Mouse (Mus musculus) liver, adult 2 months (tissue): ENCODE results near the gene U2surp. TPM values are rescaled to one million over a fixed set of nuclear protein-coding genes. Genes with fewer than 3 reads are reported as not detected.
"Not testable (repeated sequence)": the region's sequence is repeated elsewhere in the genome, so short reads cannot be mapped to it uniquely, and the experiment has no call there.

Source experiments
- DNase-seq: peaks from one replicate; pipeline ENCODE4 v3.0.0-alpha.2; 2011; ENCODE audit warnings: low read depth, low spot score; ENCODE audit errors: extremely low read depth
- H3K27ac ChIP-seq: fragments of 200-500 bp; replicated peaks from 2 replicates; pipeline ENCODE4 v1.5.1; 2012; ENCODE audit warnings: low read depth, mild to moderate bottlenecking, control low read depth, inconsistent platforms, low read length; ENCODE audit not compliant: insufficient read depth
- H3K27me3 ChIP-seq: fragments of 200-500 bp; 2 replicates; pipeline ENCODE4 v1.6.1; 2012; ENCODE audit warnings: mild to moderate bottlenecking, moderate library complexity, low read length, inconsistent platforms; ENCODE audit not compliant: control insufficient read depth, insufficient read depth
- H3K36me3 ChIP-seq: fragments of 200-500 bp; 2 replicates; pipeline ENCODE4 v1.6.1; 2012; ENCODE audit warnings: low read length, inconsistent platforms; ENCODE audit not compliant: control insufficient read depth, insufficient read depth
- H3K4me1 ChIP-seq: fragments of 200-500 bp; 2 replicates; pipeline ENCODE4 v1.6.1; 2011; ENCODE audit warnings: low read length; ENCODE audit not compliant: control insufficient read depth, insufficient read depth
- H3K4me3 ChIP-seq: fragments of 200-500 bp; 2 replicates; pipeline ENCODE4 v1.5.1; 2011; ENCODE audit warnings: low read depth, mild to moderate bottlenecking, control low read depth, low read length, moderate library complexity; ENCODE audit not compliant: insufficient read depth
- H3K79me2 ChIP-seq: fragments of 200-500 bp; 2 replicates; pipeline ENCODE4 v1.6.1; 2012; ENCODE audit warnings: inconsistent platforms, mild to moderate bottlenecking, low read length, moderate library complexity; ENCODE audit not compliant: control insufficient read depth, insufficient read depth
- H3K9ac ChIP-seq: fragments of 200-500 bp; 2 replicates; pipeline ENCODE4 v1.6.1; 2012; ENCODE audit warnings: low read depth, mild to moderate bottlenecking, control low read depth, inconsistent platforms, low read length
- CTCF ChIP-seq: fragments of 200-500 bp; IDR thresholded peaks from 2 replicates; pipeline ENCODE4 v1.5.1; 2011; ENCODE audit warnings: low read depth, low read length, control low read depth
- POLR2A ChIP-seq: fragments of 200-500 bp; IDR thresholded peaks from 2 replicates; pipeline ENCODE4 v1.6.1; 2011; ENCODE audit warnings: low read length, control low read depth; ENCODE audit not compliant: insufficient read depth; ENCODE audit errors: extremely low read depth
- WGBS: fragments of 180-500 bp; shearing (Covaris S2); methylation state at CpG from one replicate; pipeline ENCODE4 v1.1.7; 2018; 5-methylcytosine and 5-hydroxymethylcytosine counted together
- polyA plus RNA-seq: library from polyadenylated mRNA; depleted of rRNA; stranded (reverse); fragments of >200 nt; gene quantifications from 2 replicates; pipeline ENCODE4 v1.2.3, GENCODE M21; 2012
- total RNA-seq: library from RNA; depleted of rRNA; stranded (reverse); fragments of >200 nt; gene quantifications from 2 replicates; pipeline ENCODE4 v1.2.3, GENCODE M21; 2014

The U2surp gene
- total and polyA plus RNA-seq, 2 experiments = 1.7 to 21.8 TPM

- 79% methylated on average over 3 of the region's 3 CpGs for WGBS
- Histone ChIP-seq H3K9ac (no peak overlapping the region), H3K4me3 (no peak overlapping the region), H3K36me3 (peaks cover 31% of the 10 kb centered on the region), H3K4me1 (no peaks in the 10 kb centered on the region), H3K79me2 (no peaks in the 10 kb centered on the region; the same call in 1 of the 2 replicates), H3K27ac (no peak overlapping the region), H3K27me3 (no peaks in the 10 kb centered on the region)
- TF ChIP-seq POLR2A = no peak
- TF ChIP-seq CTCF = no peak
- DNase-seq = no peak
Measured at GRCm38 (mm10) chr9:95493393-95493792, 18.4 kb downstream of the U2surp start.

- WGBS = 42% methylated on average over 3 of the region's 3 CpGs
- TF ChIP-seq POLR2A (no peak), CTCF (no peak)
- Histone ChIP-seq H3K27ac (no peak overlapping the region), H3K9ac (no peak overlapping the region), H3K4me3 (no peak overlapping the region), H3K4me1 (no peaks in the 10 kb centered on the region), H3K27me3 (no peaks in the 10 kb centered on the region), H3K36me3 (peaks cover 37% of the 10 kb centered on the region), H3K79me2 (no peaks in the 10 kb centered on the region; the same call in 1 of the 2 replicates)
- DNase-seq = peak; percentile 42
Measured at GRCm38 (mm10) chr9:95490003-95490402, 21.8 kb downstream of the U2surp start.

GRCm38 (mm10) chr9:95488861-95489260 lies 22.9 kb downstream of the U2surp start:
- H3K4me3 ChIP-seq = no peak overlapping the region
- H3K27ac ChIP-seq = no peak overlapping the region
- H3K9ac ChIP-seq = no peak overlapping the region
- DNase-seq = no peak
- TF ChIP-seq CTCF (no peak), POLR2A (no peak)
- no peaks in the 10 kb centered on the region; the same call in 1 of the 2 replicates for H3K79me2 ChIP-seq
- no peaks in the 10 kb centered on the region for H3K27me3 ChIP-seq
- no peaks in the 10 kb centered on the region for H3K4me1 ChIP-seq
- peaks cover 43% of the 10 kb centered on the region for H3K36me3 ChIP-seq

- TF ChIP-seq POLR2A = no peak
- TF ChIP-seq CTCF = no peak
- Histone ChIP-seq H3K27ac (peak overlapping the region; percentile 69), H3K36me3 (peaks cover 37% of the 10 kb centered on the region), H3K27me3 (no peaks in the 10 kb centered on the region), H3K9ac (no peak overlapping the region), H3K79me2 (no peaks in the 10 kb centered on the region), H3K4me1 (peaks cover 13% of the 10 kb centered on the region), H3K4me3 (no peak overlapping the region)
- DNase-seq = peak; percentile 97
- WGBS = 24% methylated on average over 3 of the region's 3 CpGs
Measured at GRCm38 (mm10) chr9:95479981-95480380, 31.8 kb downstream of the U2surp start.

GRCm38 (mm10) chr9:95478443-95478842 lies 33.4 kb downstream of the U2surp start:
- Histone ChIP-seq H3K9ac (no peak overlapping the region), H3K36me3 (peaks cover 38% of the 10 kb centered on the region), H3K27me3 (no peaks in the 10 kb centered on the region), H3K4me3 (no peak overlapping the region), H3K27ac (no peak overlapping the region), H3K79me2 (no peaks in the 10 kb centered on the region), H3K4me1 (peaks cover 13% of the 10 kb centered on the region)
- DNase-seq = no peak
- 86% methylated on average over 5 of the region's 5 CpGs for WGBS
- TF ChIP-seq POLR2A (no peak), CTCF (no peak)

GRCm38 (mm10) chr9:95472926-95473325 lies 38.9 kb downstream of the U2surp start:
- H3K36me3 ChIP-seq = peaks cover 51% of the 10 kb centered on the region

GRCm38 (mm10) chr9:95469011-95469576 lies 42.7 kb downstream of the U2surp start:
- H3K36me3 ChIP-seq = peaks cover 57% of the 10 kb centered on the region
- H3K4me3 ChIP-seq, H3K9ac ChIP-seq, H3K4me1 ChIP-seq, H3K27me3 ChIP-seq, H3K27ac ChIP-seq, H3K79me2 ChIP-seq, DNase-seq: not testable (repeated sequence)
- 97% methylated on average over 7 of the region's 7 CpGs for WGBS

More at GRCm38 (mm10) chr9:95472926-95473325, 38.9 kb downstream of the U2surp start:
- Histone ChIP-seq H3K4me3 (no peak overlapping the region), H3K9ac (no peak overlapping the region), H3K4me1 (peaks cover 4% of the 10 kb centered on the region; the same call in 1 of the 2 replicates), H3K27me3 (no peaks in the 10 kb centered on the region), H3K79me2 (no peaks in the 10 kb centered on the region; the same call in 1 of the 2 replicates), H3K27ac (no peak overlapping the region)
- 90% methylated on average over 1 of the region's 1 CpGs for WGBS
- DNase-seq = peak; percentile 56
- TF ChIP-seq POLR2A (no peak), CTCF (peak; percentile 55)
